Mouse (Mus musculus) midbrain, embryonic 16.5 days (tissue): Measurements from ENCODE around the gene Mpp3. TPM values are rescaled to one million over a fixed set of nuclear protein-coding genes. Genes with fewer than 3 reads are reported as not detected.

Experiments used
- ATAC-seq: fragments of 200-750 bp; cut with Nextera tagmentation; 2 replicates; pipeline ENCODE4 v1.8.0; 2017; ENCODE audit warnings: moderate TSS enrichment
- H3K27ac ChIP-seq: fragments of 300-500 bp; sonication (generic); 2 replicates; pipeline ENCODE4 v1.5.1; 2014; ENCODE audit warnings: mild to moderate bottlenecking, low read length, mixed read lengths
- H3K27me3 ChIP-seq: fragments of 300-500 bp; sonication (generic); 2 replicates; pipeline ENCODE4 v1.6.1; 2014; ENCODE audit warnings: low read depth, low read length, mixed read lengths; ENCODE audit not compliant: control insufficient read depth, insufficient read depth
- H3K36me3 ChIP-seq: fragments of 300-500 bp; sonication (generic); 2 replicates; pipeline ENCODE4 v1.6.1; 2014; ENCODE audit warnings: mild to moderate bottlenecking, low read length, moderate library complexity, mixed read lengths; ENCODE audit not compliant: control insufficient read depth, insufficient read depth
- H3K4me1 ChIP-seq: fragments of 300-500 bp; sonication (generic); 2 replicates; pipeline ENCODE4 v1.6.1; 2014; ENCODE audit warnings: mild to moderate bottlenecking, low read length, mixed read lengths; ENCODE audit not compliant: control insufficient read depth, insufficient read depth
- H3K4me2 ChIP-seq: fragments of 300-500 bp; sonication (generic); 2 replicates; pipeline ENCODE4 v1.6.1; 2014; ENCODE audit warnings: mild to moderate bottlenecking, low read length, mixed read lengths
- H3K4me3 ChIP-seq: fragments of 300-500 bp; sonication (generic); 2 replicates; pipeline ENCODE4 v1.5.1; 2014; ENCODE audit warnings: low read depth, mild to moderate bottlenecking, low read length, moderate library complexity, mixed read lengths
- H3K9ac ChIP-seq: fragments of 300-500 bp; sonication (generic); 2 replicates; pipeline ENCODE4 v1.6.1; 2014; ENCODE audit warnings: low read depth, low read length, mixed read lengths
- H3K9me3 ChIP-seq: fragments of 300-500 bp; sonication (generic); replicated peaks from 2 replicates; pipeline ENCODE4 v1.6.1; 2014; ENCODE audit warnings: mild to moderate bottlenecking, low read length, mixed read lengths; ENCODE audit not compliant: control insufficient read depth, poor library complexity, severe bottlenecking
- WGBS: fragments of 180-500 bp; shearing (Covaris S2); extraction: QIAGEN DNeasy Blood & Tissue Kit; methylation state at CpG from one replicate; pipeline ENCODE4 v1.1.7; 2014; 5-methylcytosine and 5-hydroxymethylcytosine counted together
- polyA plus RNA-seq: library from polyadenylated mRNA; unstranded; fragments of >200 nt; fragmentation: Nextera tagmentation; extraction: Ambion mirVana; gene quantifications from 2 replicates; pipeline ENCODE4 v1.2.1, GENCODE M21; 2015

The Mpp3 gene
- 57.4 and 64.6 TPM in 2 replicates for polyA plus RNA-seq

GRCm38 (mm10) chr11:102028087-102028816 is at the start of gene Mpp3:
Gene Mpp3, minus strand, starts transcription at chr11:102028461.
- ATAC-seq: no peak

GRCm38 (mm10) chr11:102073722-102074121 is 45.5 kb upstream of the Mpp3 start:
- Histone ChIP-seq H3K36me3 (peaks cover 12% of the 10 kb centered on the region; the same call in 1 of the 2 replicates), H3K9me3 (no peaks in the 10 kb centered on the region), H3K4me3 (no peak overlapping the region), H3K4me1 (0 out of 2 replicates have a peak, but pooled peaks cover 2% of the 10 kb centered on the region), H3K27me3 (no peaks in the 10 kb centered on the region), H3K4me2 (no peak overlapping the region), H3K9ac (no peak overlapping the region), H3K27ac (no peak overlapping the region)
- WGBS: 66% methylated on average over 14 of the region's 14 CpGs
- no peak for ATAC-seq

More at GRCm38 (mm10) chr11:102028087-102028816, at the start of gene Mpp3:
- H3K36me3 ChIP-seq: no peaks in the 10 kb centered on the region; the same call in 1 of the 2 replicates
- peak within 1 kb of the TSS; percentile 68 for H3K4me2 ChIP-seq
- H3K4me3 ChIP-seq: peak within 1 kb of the TSS; percentile 66
- H3K27ac ChIP-seq: peak within 1 kb of the TSS; percentile 86
- H3K9ac ChIP-seq: peak within 1 kb of the TSS; percentile 83
- H3K27me3 ChIP-seq: no peaks in the 10 kb centered on the region
- 73% methylated on average over 6 of the region's 6 CpGs for WGBS
- no peaks in the 10 kb centered on the region for H3K9me3 ChIP-seq
- peaks cover 25% of the 10 kb centered on the region for H3K4me1 ChIP-seq

GRCm38 (mm10) chr11:102072729-102073128 is 44.5 kb upstream of the Mpp3 start:
- ATAC-seq: no peak
- no peak overlapping the region for H3K27ac ChIP-seq
- H3K36me3 ChIP-seq: peaks cover 3% of the 10 kb centered on the region; the same call in 1 of the 2 replicates
- no peak overlapping the region for H3K4me2 ChIP-seq
- no peaks in the 10 kb centered on the region for H3K9me3 ChIP-seq
- H3K4me1 ChIP-seq: 0 out of 2 replicates have a peak, but pooled peaks cover 2% of the 10 kb centered on the region
- no peak overlapping the region for H3K4me3 ChIP-seq
- H3K9ac ChIP-seq: no peak overlapping the region
- no peaks in the 10 kb centered on the region for H3K27me3 ChIP-seq
- 93% methylated on average over 5 of the region's 5 CpGs for WGBS

GRCm38 (mm10) chr11:102070426-102070825 is 42.2 kb upstream of the Mpp3 start:
- Histone ChIP-seq H3K4me3 (no peak overlapping the region), H3K4me1 (0 out of 2 replicates have a peak, but pooled peaks cover 2% of the 10 kb centered on the region), H3K36me3 (0 out of 2 replicates have a peak, but pooled peaks cover 3% of the 10 kb centered on the region), H3K27me3 (no peaks in the 10 kb centered on the region), H3K9ac (no peak overlapping the region), H3K9me3 (no peaks in the 10 kb centered on the region), H3K4me2 (no peak overlapping the region), H3K27ac (no peak overlapping the region)
- 7% methylated on average over 13 of the region's 13 CpGs for WGBS
- ATAC-seq: no peak

GRCm38 (mm10) chr11:102069633-102070032 is 41.4 kb upstream of the Mpp3 start:
- Histone ChIP-seq H3K36me3 (0 out of 2 replicates have a peak, but pooled peaks cover 3% of the 10 kb centered on the region), H3K27ac (no peak overlapping the region), H3K4me1 (0 out of 2 replicates have a peak, but pooled peaks cover 2% of the 10 kb centered on the region), H3K9ac (no peak overlapping the region), H3K27me3 (no peaks in the 10 kb centered on the region), H3K4me3 (no peak overlapping the region), H3K4me2 (no peak overlapping the region), H3K9me3 (no peaks in the 10 kb centered on the region)
- no peak for ATAC-seq
- 57% methylated on average over 11 of the region's 11 CpGs for WGBS

- Histone ChIP-seq H3K36me3 (peaks cover 5% of the 10 kb centered on the region; the same call in 1 of the 2 replicates), H3K9me3 (no peaks in the 10 kb centered on the region), H3K27me3 (no peaks in the 10 kb centered on the region), H3K27ac (no peak overlapping the region), H3K4me2 (no peak overlapping the region), H3K9ac (no peak overlapping the region), H3K4me1 (0 out of 2 replicates have a peak, but pooled peaks cover 2% of the 10 kb centered on the region), H3K4me3 (no peak overlapping the region)
- no peak for ATAC-seq
- 45% methylated on average over 2 of the region's 2 CpGs for WGBS
These were observed 40.7 kb upstream of the Mpp3 start for GRCm38 (mm10) chr11:102068969-102069368.

- H3K4me2 ChIP-seq: no peak overlapping the region
- ATAC-seq: no peak
- H3K9ac ChIP-seq: no peak overlapping the region
- no peak overlapping the region for H3K4me3 ChIP-seq
- peaks cover 6% of the 10 kb centered on the region; the same call in 1 of the 2 replicates for H3K4me1 ChIP-seq
- no peak overlapping the region for H3K27ac ChIP-seq
- no peaks in the 10 kb centered on the region for H3K9me3 ChIP-seq
- H3K27me3 ChIP-seq: no peaks in the 10 kb centered on the region
- 86% methylated on average over 13 of the region's 13 CpGs for WGBS
- H3K36me3 ChIP-seq: peaks cover 25% of the 10 kb centered on the region
These were observed 34.8 kb upstream of the Mpp3 start for GRCm38 (mm10) chr11:102063076-102063475.

- Histone ChIP-seq H3K27me3 (no peaks in the 10 kb centered on the region), H3K4me1 (peaks cover 6% of the 10 kb centered on the region; the same call in 1 of the 2 replicates), H3K4me3 (no peak overlapping the region), H3K4me2 (no peak overlapping the region), H3K36me3 (peaks cover 25% of the 10 kb centered on the region), H3K9ac (no peak overlapping the region), H3K9me3 (no peaks in the 10 kb centered on the region), H3K27ac (no peak overlapping the region)
- ATAC-seq: no peak
- WGBS: 43% methylated on average over 16 of the region's 16 CpGs
These were observed 33.7 kb upstream of the Mpp3 start for GRCm38 (mm10) chr11:102061941-102062473.
